Mouse (Mus musculus) limb, embryonic 14.5 days (tissue): ENCODE results near the gene Slc24a1. TPM values are rescaled to one million over a fixed set of nuclear protein-coding genes. Genes with fewer than 3 reads are reported as not detected.

ENCODE experiments used
- ATAC-seq: fragments of 200-750 bp; cut with Nextera tagmentation; 2 replicates; pipeline ENCODE4 v1.8.0; 2017; ENCODE audit warnings: low read depth, moderate number of reproducible peaks, moderate TSS enrichment; ENCODE audit not compliant: low FRiP score
- DNase-seq: peaks from one replicate; pipeline ENCODE4 v3.0.0-alpha.2; 2015; ENCODE audit warnings: low spot score
- H3K27ac ChIP-seq: fragments of 300-500 bp; sonication (generic); replicated peaks from 2 replicates; pipeline ENCODE4 v1.5.1; 2014; ENCODE audit warnings: low read depth, mild to moderate bottlenecking, low read length, moderate library complexity, mixed read lengths
- H3K27me3 ChIP-seq: fragments of 300-500 bp; sonication (generic); 2 replicates; pipeline ENCODE4 v1.6.1; 2014; ENCODE audit warnings: low read length, mixed read lengths; ENCODE audit not compliant: control insufficient read depth, insufficient read depth
- H3K36me3 ChIP-seq: fragments of 300-500 bp; sonication (generic); 2 replicates; pipeline ENCODE4 v1.6.1; 2014; ENCODE audit warnings: mild to moderate bottlenecking, low read length, moderate library complexity, mixed read lengths; ENCODE audit not compliant: control insufficient read depth, insufficient read depth
- H3K4me1 ChIP-seq: fragments of 300-500 bp; sonication (generic); 2 replicates; pipeline ENCODE4 v1.6.1; 2014; ENCODE audit warnings: antibody characterized with exemption, low read length, mixed read lengths; ENCODE audit not compliant: control insufficient read depth, insufficient read depth
- H3K4me2 ChIP-seq: fragments of 300-500 bp; sonication (generic); replicated peaks from 2 replicates; pipeline ENCODE4 v1.6.1; 2014; ENCODE audit warnings: low read depth, mild to moderate bottlenecking, low read length, moderate library complexity; ENCODE audit not compliant: severe bottlenecking
- H3K4me3 ChIP-seq: fragments of 300-500 bp; sonication (generic); replicated peaks from 2 replicates; pipeline ENCODE4 v1.5.1; 2014; ENCODE audit warnings: low read length
- H3K9ac ChIP-seq: fragments of 300-500 bp; sonication (generic); 2 replicates; pipeline ENCODE4 v1.6.1; 2014; ENCODE audit warnings: mild to moderate bottlenecking, low read depth, low read length, moderate library complexity; ENCODE audit not compliant: severe bottlenecking
- H3K9me3 ChIP-seq: fragments of 300-500 bp; sonication (generic); 2 replicates; pipeline ENCODE4 v1.6.1; 2016; ENCODE audit warnings: low read length; ENCODE audit not compliant: control insufficient read depth
- POLR2A ChIP-seq: fragments of 200-500 bp; IDR thresholded peaks from 2 replicates; pipeline ENCODE4 v1.8.0; 2012; ENCODE audit warnings: inconsistent platforms, mild to moderate bottlenecking, moderate library complexity, borderline replicate concordance; ENCODE audit not compliant: insufficient read depth, insufficient read length; ENCODE audit errors: extremely low read depth
- WGBS: fragments of 180-500 bp; shearing (Covaris S2); extraction: QIAGEN DNeasy Blood & Tissue Kit; methylation state at CpG from one replicate; pipeline ENCODE4 v1.1.7; 2014; 5-methylcytosine and 5-hydroxymethylcytosine counted together
- polyA plus RNA-seq, 2 experiments: library from polyadenylated mRNA; depleted of rRNA in 1 of 2; stranded (reverse) in 1 of 2; unstranded in 1 of 2; fragments of >200 nt; fragmentation: Nextera tagmentation in 1 of 2; extraction: Ambion mirVana in 1 of 2; gene quantifications; 2 replicates each; pipeline versions ENCODE4 v1.2.1 to v1.2.3; 2012 to 2014

The Slc24a1 gene
- polyA plus RNA-seq, 2 experiments = 0.03 to 0.06 TPM

GRCm38 (mm10) chr9:64943997-64944396 lies 7.4 kb downstream of the Slc24a1 start:
- Histone ChIP-seq H3K27ac (no peak overlapping the region), H3K4me2 (peak overlapping the region; percentile 29), H3K4me3 (no peak overlapping the region), H3K4me1 (peaks cover 18% of the 10 kb centered on the region), H3K9ac (no peak overlapping the region), H3K27me3 (no peaks in the 10 kb centered on the region), H3K36me3 (no peaks in the 10 kb centered on the region), H3K9me3 (no peaks in the 10 kb centered on the region)
- WGBS = 9% methylated on average over 11 of the region's 11 CpGs
- no peak for DNase-seq
- no peak for ATAC-seq
- TF ChIP-seq POLR2A = no peak

GRCm38 (mm10) chr9:64941650-64942049 lies 9.8 kb downstream of the Slc24a1 start:
- Histone ChIP-seq H3K27ac (0 out of 2 replicates have a peak overlapping the region, but pooled peaks have one; percentile 40), H3K4me2 (no peak overlapping the region), H3K36me3 (no peaks in the 10 kb centered on the region), H3K9ac (no peak overlapping the region), H3K4me3 (no peak overlapping the region), H3K9me3 (no peaks in the 10 kb centered on the region), H3K27me3 (no peaks in the 10 kb centered on the region), H3K4me1 (peaks cover 18% of the 10 kb centered on the region)
- no peak for TF ChIP-seq POLR2A
- DNase-seq (no peak), ATAC-seq (no peak)
- 78% methylated on average over 4 of the region's 4 CpGs for WGBS

- peak; percentile 62; the same call in 1 of the 2 replicates for ATAC-seq
These were observed 10.6 kb downstream of the Slc24a1 start for GRCm38 (mm10) chr9:64940731-64941346.

GRCm38 (mm10) chr9:64939790-64940189 lies 11.6 kb downstream of the Slc24a1 start:
- Histone ChIP-seq H3K27me3 (no peaks in the 10 kb centered on the region), H3K36me3 (no peaks in the 10 kb centered on the region), H3K4me1 (peaks cover 18% of the 10 kb centered on the region), H3K27ac (no peak overlapping the region), H3K9me3 (no peaks in the 10 kb centered on the region), H3K4me2 (no peak overlapping the region), H3K4me3 (no peak overlapping the region), H3K9ac (no peak overlapping the region)
- WGBS = 87% methylated on average over 2 of the region's 2 CpGs
- no peak for TF ChIP-seq POLR2A
- ATAC-seq = no peak
- DNase-seq = no peak

More at GRCm38 (mm10) chr9:64940731-64941346, 10.6 kb downstream of the Slc24a1 start:
- TF ChIP-seq POLR2A = no peak
- peak; percentile 30 for DNase-seq
- no peak overlapping the region for H3K9ac ChIP-seq
- peaks cover 18% of the 10 kb centered on the region for H3K4me1 ChIP-seq
- H3K27ac ChIP-seq = 0 out of 2 replicates have a peak overlapping the region, but pooled peaks have one; percentile 40
- WGBS = 36% methylated on average over 11 of the region's 11 CpGs
- no peaks in the 10 kb centered on the region for H3K9me3 ChIP-seq
- H3K4me2 ChIP-seq = no peak overlapping the region
- H3K27me3 ChIP-seq = no peaks in the 10 kb centered on the region
- H3K36me3 ChIP-seq = no peaks in the 10 kb centered on the region
- no peak overlapping the region for H3K4me3 ChIP-seq

- ATAC-seq (no peak), DNase-seq (no peak)
- H3K4me1 ChIP-seq = peaks cover 18% of the 10 kb centered on the region
- H3K27ac ChIP-seq = no peak overlapping the region
- H3K9ac ChIP-seq = no peak overlapping the region
- 60% methylated on average over 4 of the region's 4 CpGs for WGBS
- H3K4me2 ChIP-seq = no peak overlapping the region
- no peaks in the 10 kb centered on the region for H3K27me3 ChIP-seq
- no peaks in the 10 kb centered on the region for H3K9me3 ChIP-seq
- H3K4me3 ChIP-seq = no peak overlapping the region
- no peak for TF ChIP-seq POLR2A
- H3K36me3 ChIP-seq = no peaks in the 10 kb centered on the region
These were observed 12.1 kb downstream of the Slc24a1 start for GRCm38 (mm10) chr9:64939281-64939680.
